ENCODE assay signal across 24 mouse cellular contexts in the genomic region with DNA sequence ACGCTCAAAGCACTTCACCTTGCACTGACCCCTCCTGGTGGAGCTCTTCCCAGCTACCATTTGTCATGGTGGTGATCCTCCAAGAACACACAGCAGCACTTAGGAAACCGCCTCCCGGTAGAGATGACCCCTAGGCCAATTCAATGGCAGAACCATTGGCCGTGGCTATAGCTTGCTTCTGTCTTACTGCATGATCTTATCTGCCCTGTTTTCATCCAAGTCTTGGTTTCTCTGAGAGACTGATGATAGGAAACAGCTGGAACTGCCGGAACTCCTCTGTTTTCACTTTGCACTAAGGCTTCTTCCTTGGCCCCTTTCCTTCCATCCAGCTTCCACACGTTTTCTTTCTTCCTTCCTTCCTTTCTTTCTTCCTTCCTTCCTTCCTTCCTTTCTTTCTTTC. TPM values are rescaled to one million over a fixed set of nuclear protein-coding genes. Genes with fewer than 3 reads are reported as not detected.
DNase-seq lines count a peak whose midpoint lies in the region; ATAC-seq and TF ChIP-seq lines count a peak whose summit lies in the region.
"Had no signal": no experiment of that assay in that cellular context is flagged by ENCODE, and none has a peak within 500 bp of the region (broad histone marks: within the 10 kb centered on the region; RNA-seq: fewer than 3 reads in every experiment).

No protein-coding gene starts in this region.

- no peak overlapping the region for H3K4me2 ChIP-seq in kidney, postnatal 0 days (ENCODE audit: low read length)
- no peak overlapping the region for H3K4me2 ChIP-seq in kidney, embryonic 16.5 days (replicated peaks; ENCODE audit: low read depth, low read length)
- no peak overlapping the region for H3K4me2 ChIP-seq in lung, embryonic 14.5 days
- H3K4me2 ChIP-seq in lung, embryonic 16.5 days (ENCODE audit: low read depth, low read length), result no peak overlapping the region
- H3K4me2 ChIP-seq: embryonic facial prominence, embryonic 12.5 days; forebrain, embryonic 13.5 days; forebrain, embryonic 15.5 days had no signal

- H3K9me3 ChIP-seq in kidney, postnatal 0 days (replicated peaks; ENCODE audit: low read length), result no peaks in the 10 kb centered on the region
- no peaks in the 10 kb centered on the region for H3K9me3 ChIP-seq in kidney, embryonic 16.5 days (ENCODE audit: low read length)
- no peaks in the 10 kb centered on the region for H3K9me3 ChIP-seq in lung, embryonic 14.5 days (ENCODE audit: low read depth, low read length)
- no peaks in the 10 kb centered on the region for H3K9me3 ChIP-seq in lung, embryonic 16.5 days (ENCODE audit: control insufficient read depth, low read length)
- H3K9me3 ChIP-seq: embryonic facial prominence, embryonic 10.5 days; embryonic facial prominence, embryonic 12.5 days; forebrain, embryonic 13.5 days; forebrain, embryonic 15.5 days; G1E had no signal

- ATAC-seq in kidney, postnatal 0 days (replicated peaks; ENCODE audit: low FRiP score, low read depth), result no peak
- no peak for ATAC-seq in kidney, embryonic 16.5 days (ENCODE audit: low FRiP score, low TSS enrichment)
- peak; percentile 49; the same call in 1 of the 2 replicates for ATAC-seq in lung, embryonic 14.5 days (ENCODE audit: insufficient read depth)
- ATAC-seq in lung, embryonic 16.5 days (ENCODE audit: low read depth), result peak; percentile 71
- ATAC-seq: activated CD4-positive, CD25-positive, alpha-beta regulatory T cell, adult 4 months; CD4-positive, CD25-positive, alpha-beta regulatory T cell, adult 4 months; forebrain, embryonic 13.5 days; forebrain, embryonic 15.5 days; Patski had no signal

- H3K4me3 ChIP-seq in kidney, postnatal 0 days (replicated peaks; ENCODE audit: low read depth, low read length), result no peak overlapping the region
- H3K4me3 ChIP-seq in kidney, embryonic 16.5 days (ENCODE audit: low read length), result no peak overlapping the region
- no peak overlapping the region for H3K4me3 ChIP-seq in lung, embryonic 14.5 days (ENCODE audit: low read depth, low read length)
- no peak overlapping the region for H3K4me3 ChIP-seq in lung, embryonic 16.5 days (ENCODE audit: low read length)
- H3K4me3 ChIP-seq in lung, adult 2 months (replicated peaks; ENCODE audit: extremely low read depth, low read depth, low read length), result no peak overlapping the region
- H3K4me3 ChIP-seq: embryonic facial prominence, embryonic 10.5 days; embryonic facial prominence, embryonic 12.5 days; forebrain, embryonic 13.5 days; forebrain, embryonic 15.5 days had no signal

- no peaks in the 10 kb centered on the region for H3K27me3 ChIP-seq in kidney, postnatal 0 days (ENCODE audit: insufficient read depth, low read length)
- no peaks in the 10 kb centered on the region for H3K27me3 ChIP-seq in kidney, embryonic 16.5 days (ENCODE audit: insufficient read depth, low read length)
- H3K27me3 ChIP-seq in lung, embryonic 14.5 days (ENCODE audit: insufficient read depth, low read length), result no peaks in the 10 kb centered on the region
- H3K27me3 ChIP-seq in lung, embryonic 16.5 days (ENCODE audit: control insufficient read depth, insufficient read depth, low read depth, low read length), result no peaks in the 10 kb centered on the region
- H3K27me3 ChIP-seq: CH12.LX; embryonic facial prominence, embryonic 12.5 days; forebrain, embryonic 13.5 days; forebrain, embryonic 15.5 days had no signal

- H3K36me3 ChIP-seq in kidney, postnatal 0 days (ENCODE audit: insufficient read depth, low read length), result no peaks in the 10 kb centered on the region
- no peaks in the 10 kb centered on the region for H3K36me3 ChIP-seq in kidney, embryonic 16.5 days (ENCODE audit: insufficient read depth, low read length)
- no peaks in the 10 kb centered on the region for H3K36me3 ChIP-seq in lung, embryonic 14.5 days (ENCODE audit: insufficient read depth)
- H3K36me3 ChIP-seq in lung, embryonic 16.5 days (ENCODE audit: control insufficient read depth, insufficient read depth, low read length), result no peaks in the 10 kb centered on the region
- H3K36me3 ChIP-seq: embryonic facial prominence, embryonic 10.5 days; embryonic facial prominence, embryonic 12.5 days; forebrain, embryonic 15.5 days; G1E had no signal

- WGBS in kidney, postnatal 0 days, result 49% methylated on average over 6 of the region's 6 CpGs
- WGBS in kidney, embryonic 16.5 days, result 59% methylated on average over 6 of the region's 6 CpGs
- 38% methylated on average over 6 of the region's 6 CpGs for WGBS in lung, embryonic 14.5 days
- 36% methylated on average over 6 of the region's 6 CpGs for WGBS in lung, embryonic 16.5 days
- 64% methylated on average over 6 of the region's 6 CpGs for WGBS in lung, adult 2 months

- TF ChIP-seq POLR2A in lung, adult 2 months (IDR thresholded peaks at IDR 0.05; ENCODE audit: borderline replicate concordance, extremely low read depth, low read depth, low read length), result no peak

- peak; percentile 36 for DNase-seq in kidney, postnatal 0 days (ENCODE audit: low spot score)
- DNase-seq in lung, embryonic 14.5 days, result peak; percentile 67
- no peak for DNase-seq in lung, postnatal 4 days
- no peak for DNase-seq in lung, adult 2 months
- DNase-seq: adrenal gland, adult 8-10 months; adrenal gland, postnatal 14 days; adrenal gland, postnatal 36 days; B cell, adult 2 months; cerebellum, adult 11-12 months; cerebellum, adult 2 months; cerebellum, adult 9-10 months; cerebellum, postnatal 10 days; cerebellum, postnatal 25 days had no signal

- no peak overlapping the region for H3K9ac ChIP-seq in kidney, postnatal 0 days (ENCODE audit: low read depth, low read length)
- H3K9ac ChIP-seq in kidney, embryonic 16.5 days (replicated peaks; ENCODE audit: low read length), result no peak overlapping the region
- no peak overlapping the region for H3K9ac ChIP-seq in lung, embryonic 14.5 days
- no peak overlapping the region for H3K9ac ChIP-seq in lung, embryonic 16.5 days (ENCODE audit: low read length)
- H3K9ac ChIP-seq: embryonic facial prominence, embryonic 12.5 days; forebrain, embryonic 13.5 days; forebrain, embryonic 15.5 days had no signal

- TF ChIP-seq CTCF in kidney, postnatal 0 days (IDR thresholded peaks at IDR 0.05; ENCODE audit: low read depth), result no peak
- TF ChIP-seq CTCF in lung, embryonic 14.5 days (IDR thresholded peaks at IDR 0.05; ENCODE audit: low read depth), result no peak
- no peak for TF ChIP-seq CTCF in lung, adult 2 months (IDR thresholded peaks at IDR 0.05; ENCODE audit: insufficient read depth, low read length)

- no peaks in the 10 kb centered on the region for H3K4me1 ChIP-seq in kidney, postnatal 0 days (replicated peaks; ENCODE audit: insufficient read depth, low read length)
- H3K4me1 ChIP-seq in kidney, embryonic 16.5 days (ENCODE audit: insufficient read depth, low read length), result no peaks in the 10 kb centered on the region
- H3K4me1 ChIP-seq in lung, embryonic 14.5 days (ENCODE audit: insufficient read depth), result no peaks in the 10 kb centered on the region
- H3K4me1 ChIP-seq in lung, embryonic 16.5 days (replicated peaks; ENCODE audit: control insufficient read depth, insufficient read depth, low read length), result no peaks in the 10 kb centered on the region
- H3K4me1 ChIP-seq in lung, adult 2 months (ENCODE audit: control insufficient read depth, insufficient read depth, low read length), result no peaks in the 10 kb centered on the region
- H3K4me1 ChIP-seq: forebrain, embryonic 13.5 days; forebrain, embryonic 15.5 days had no signal

- H3K27ac ChIP-seq in kidney, postnatal 0 days, result no peak overlapping the region
- H3K27ac ChIP-seq in kidney, embryonic 16.5 days (ENCODE audit: low read length), result no peak overlapping the region
- no peak overlapping the region for H3K27ac ChIP-seq in lung, embryonic 14.5 days (ENCODE audit: low read depth)
- H3K27ac ChIP-seq in lung, embryonic 16.5 days (ENCODE audit: low read length), result no peak overlapping the region
- H3K27ac ChIP-seq: embryonic facial prominence, embryonic 10.5 days; embryonic facial prominence, embryonic 12.5 days; forebrain, embryonic 13.5 days; forebrain, embryonic 15.5 days had no signal

RNA-seq across cellular contexts. Expression of a gene that starts 17.9 kb away (rescaled TPM):
- polyA plus RNA-seq in kidney, postnatal 0 days (2015; fragmentation: Nextera tagmentation; extraction: Ambion mirVana), result 17.3 and 19.4 TPM in 2 replicates
- polyA plus RNA-seq in kidney, embryonic 16.5 days (2015; fragmentation: Nextera tagmentation; extraction: Ambion mirVana), result 26.9 and 32.4 TPM in 2 replicates
- polyA plus RNA-seq in lung, embryonic 14.5 days (2014; fragmentation: Nextera tagmentation; extraction: Ambion mirVana), result 14.8 and 15.5 TPM in 2 replicates
- polyA plus RNA-seq in lung, embryonic 16.5 days (2015; fragmentation: Nextera tagmentation; extraction: Ambion mirVana), result 10.4 and 11.5 TPM in 2 replicates
- 1.5 and 2.3 TPM in 2 replicates for polyA plus RNA-seq in lung, adult 2 months (2012; rRNA removed)
- polyA plus RNA-seq: G1E had no signal

Comparison
In these comparisons a context has a peak if more than half of its experiments do, and no peak if none do; other contexts are left out.
1. DNase-seq: peak in kidney, postnatal 0 days (single experiment) and lung, embryonic 14.5 days (single experiment); none in lung, postnatal 4 days (0 of 2) and lung, adult 2 months (single experiment).
2. ATAC-seq: peak in lung, embryonic 14.5 days (single experiment) and lung, embryonic 16.5 days (single experiment); none in kidney, postnatal 0 days (single experiment) and kidney, embryonic 16.5 days (single experiment).